Mouse (Mus musculus) heart, postnatal 25 days (tissue): ENCODE measurements around the gene Bst2. TPM values are rescaled to one million over a fixed set of nuclear protein-coding genes. Genes with fewer than 3 reads are reported as not detected.
A peak's percentile ranks its signal among the peaks of the same experiment; 100 is the strongest.

Experiments
- DNase-seq: peaks from one replicate; pipeline ENCODE4 v3.0.0; 2022; ENCODE audit warnings: low spot score
- intact Hi-C: fragments of 180-260 bp; cut with DNase I; formaldehyde crosslinking; loops from one replicate; pipeline ENCODE4 v1.15.1; 2025
- total RNA-seq, 2 experiments: library from RNA; stranded (reverse); gene quantifications; 2 replicates each; pipeline ENCODE4 v1.2.3; 2021

The Bst2 gene
- total RNA-seq, 2 experiments from 2014 or later: 17.4 to 22.8 TPM

DNA sequence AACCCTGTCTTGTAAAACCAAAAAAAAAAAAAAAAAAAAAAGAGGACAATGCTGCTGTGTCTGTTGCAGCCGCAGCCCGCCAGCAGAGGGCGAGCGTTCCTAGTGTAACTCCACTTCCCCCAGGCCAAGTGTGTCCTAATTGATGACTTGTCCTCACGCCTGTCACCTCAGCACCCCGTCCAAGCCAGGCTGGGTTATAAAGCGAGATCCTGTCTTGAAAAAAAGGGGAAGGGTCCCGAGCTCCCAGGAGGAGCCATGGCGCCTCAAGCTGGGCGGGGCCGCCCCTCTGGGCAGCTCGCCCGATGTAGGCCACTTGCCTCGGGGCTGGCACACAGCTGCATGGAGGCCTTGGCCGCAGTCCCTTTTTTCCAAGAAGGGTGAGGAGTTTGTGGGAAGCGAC is 42.2 kb downstream of the Bst2 start:
- peak; percentile 72 for DNase-seq
- intact Hi-C loops: no loop called here

DNA sequence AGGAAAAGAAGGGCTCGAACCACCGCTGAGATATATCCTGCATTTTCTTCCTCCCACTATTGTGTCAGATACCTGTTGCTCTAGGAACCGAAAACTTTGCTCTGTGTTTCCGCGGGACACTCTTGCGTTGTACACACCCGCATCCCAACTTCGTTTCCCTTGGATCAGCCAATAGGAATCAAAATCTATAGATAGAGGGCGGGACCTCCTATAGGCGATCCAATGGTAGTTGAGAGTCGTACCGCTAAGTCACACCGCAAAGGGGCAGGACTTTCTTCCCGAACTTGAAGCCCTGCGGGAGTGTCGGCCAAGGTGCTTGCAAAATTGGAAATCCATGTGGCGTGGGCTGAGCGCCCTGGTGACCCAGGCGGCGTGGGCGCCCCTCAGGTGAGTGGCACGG is 48.8 kb downstream of the Bst2 start:
- peak; percentile 77 for DNase-seq
- intact Hi-C loops: no loop called here

DNA sequence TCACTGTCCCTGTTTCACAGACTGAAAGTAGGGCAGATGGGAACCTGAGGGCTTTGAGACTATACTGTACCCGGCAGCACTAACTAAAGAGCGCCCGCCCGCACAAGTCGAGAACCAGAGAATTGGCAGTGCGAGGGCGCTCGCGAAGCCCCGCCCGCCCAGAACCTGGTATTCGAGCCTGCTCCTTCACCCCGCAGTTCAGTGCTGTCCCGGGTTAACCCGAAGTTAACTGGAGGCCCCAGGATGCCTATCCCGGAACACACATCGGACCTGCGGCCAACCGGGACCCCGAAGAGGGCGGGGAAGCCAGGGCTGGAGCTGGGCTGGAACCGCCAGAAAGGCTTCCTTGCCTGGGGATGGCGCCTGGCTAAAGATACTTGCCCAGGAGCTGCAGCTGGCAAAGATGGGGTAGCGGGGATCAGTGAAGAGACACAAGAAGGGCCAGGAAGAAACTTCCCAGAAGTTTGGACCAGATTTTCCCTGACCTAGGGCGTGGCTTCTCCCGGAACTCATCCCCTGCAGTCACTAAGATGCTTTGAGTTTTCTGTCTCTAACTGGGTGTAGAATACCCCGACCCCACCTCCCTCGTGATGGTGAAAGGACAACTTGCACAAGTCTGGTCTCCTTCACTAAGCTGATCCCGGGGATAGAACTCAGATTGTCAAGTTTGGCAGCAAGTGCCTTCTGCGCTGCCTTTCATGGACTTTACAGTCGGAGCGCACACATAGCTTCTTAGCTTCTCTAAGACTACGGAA is 49.4 kb downstream of the Bst2 start, which contains the start of gene Gtpbp3:
Gene Gtpbp3 (plus strand): TSS at position 413 of the 755 bp plus-strand sequence.
- intact Hi-C loops: no loop called here
- DNase-seq: peak; percentile 77

DNA sequence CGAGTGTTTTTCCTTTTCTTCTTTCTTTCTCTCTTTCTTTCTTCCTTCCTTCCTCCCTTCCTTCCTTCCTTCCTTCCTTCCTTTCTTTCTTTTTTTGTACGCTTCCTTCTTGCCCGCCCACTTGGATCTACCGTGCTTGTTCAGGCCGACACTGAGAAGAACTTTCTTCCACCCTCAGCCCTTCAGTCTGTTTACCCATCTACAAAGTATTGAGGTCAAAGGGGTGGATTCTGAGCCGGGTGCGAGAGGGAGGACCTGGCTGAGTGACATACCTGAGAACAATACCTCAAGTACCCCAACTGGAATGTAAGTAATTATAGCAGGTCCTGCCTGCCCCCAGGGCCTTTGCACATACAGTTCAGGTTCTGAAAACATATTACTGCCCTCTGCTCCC is 51.1 kb downstream of the Bst2 start:
- DNase-seq: no peak
- intact Hi-C loops: no loop called here

DNA sequence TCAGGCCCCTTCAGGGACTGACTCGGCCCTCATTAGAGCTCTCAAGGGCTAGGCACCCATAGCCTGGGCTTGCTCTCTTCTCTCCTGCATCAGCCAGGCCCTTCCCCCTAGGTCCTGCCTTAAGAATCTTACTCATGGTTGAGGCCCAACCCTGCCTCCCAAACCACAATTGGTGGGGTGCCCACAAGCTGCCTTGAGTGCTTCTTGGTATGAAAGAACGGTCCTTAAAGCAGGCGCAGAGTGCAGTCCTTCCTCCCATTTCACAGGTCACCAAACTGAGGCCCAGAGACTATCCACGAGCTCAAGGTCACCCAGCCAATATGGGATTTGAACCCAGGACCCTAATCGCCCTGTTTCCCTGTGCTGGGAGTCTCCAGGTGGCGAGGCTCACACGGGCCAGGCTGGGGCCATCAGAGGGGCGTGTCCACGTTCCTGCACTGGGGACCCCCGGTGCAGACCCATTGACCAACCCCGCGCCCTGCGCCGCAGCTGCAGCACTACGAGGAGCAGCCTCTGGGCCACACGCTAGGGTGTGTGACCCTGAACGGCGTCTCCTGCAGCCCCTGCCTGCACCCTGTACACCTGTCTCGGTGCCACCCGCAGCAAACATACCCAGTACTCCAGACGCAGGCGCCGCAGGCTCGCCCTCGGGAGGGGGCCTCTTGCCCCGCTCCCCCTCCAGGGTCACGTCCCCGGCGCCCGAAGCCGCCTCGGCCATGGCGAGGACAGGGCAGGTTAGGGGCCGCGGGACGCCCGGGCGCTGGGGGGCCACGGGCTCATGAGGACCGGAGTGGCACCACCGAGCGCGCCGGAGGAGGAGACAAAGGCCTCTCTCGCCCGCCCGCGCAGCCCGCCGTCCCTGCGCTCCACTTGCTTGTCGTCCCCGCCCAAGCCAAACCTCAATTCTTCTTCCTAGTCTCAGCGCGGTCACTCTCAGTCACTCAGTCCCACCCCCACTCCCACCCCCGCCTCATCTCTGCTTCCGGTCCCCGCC is 51.8 kb downstream of the Bst2 start, which contains the start of gene Ano8:
Gene Ano8 (minus strand): TSS at position 822 of the 994 bp plus-strand sequence.
- intact Hi-C loops: no loop called here
- peak; percentile 65 for DNase-seq

DNA sequence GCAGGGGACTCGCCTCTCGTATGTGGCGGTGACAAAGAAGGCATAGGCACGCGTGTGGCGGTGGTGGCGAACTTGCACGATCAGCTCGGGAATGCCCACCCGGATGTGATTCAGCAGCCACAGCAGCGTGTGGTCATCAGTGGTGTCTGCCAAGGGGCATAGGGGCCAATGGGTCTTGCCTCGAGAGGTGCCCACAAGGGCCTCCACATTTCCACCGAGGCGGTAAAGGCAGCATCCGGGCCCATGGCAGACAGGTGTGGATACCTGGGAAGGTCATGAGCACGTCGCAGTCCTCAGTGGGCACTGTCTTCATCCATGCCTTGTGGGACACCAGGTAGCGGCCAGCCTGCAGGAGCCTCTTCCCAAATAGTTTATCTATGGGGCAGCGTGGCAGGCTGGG is 52.5 kb downstream of the Bst2 start:
- intact Hi-C loops: no loop called here
- DNase-seq: no peak

Other genes with a start within 250 kb of the Bst2 start
- 100 to 1,000 TPM; 116 to 128 TPM for gene Use1, start 170.6 kb downstream of the Bst2 start, total RNA-seq
- gene Ocel1, start 166.2 kb downstream of the Bst2 start, total RNA-seq: 10 to 100 TPM; 13.2 to 14.3 TPM
- 10 to 100 TPM; 56.3 to 56.6 TPM for gene Nr2f6, start 155.5 kb downstream of the Bst2 start, total RNA-seq
- gene Ushbp1, start 141.7 kb downstream of the Bst2 start, total RNA-seq: 10 to 100 TPM; 24.5 to 32.5 TPM
- gene Babam1, start 140.6 kb downstream of the Bst2 start, total RNA-seq: 10 to 100 TPM; 67.0 to 69.5 TPM
- under 1 TPM; 0.18 to 0.36 TPM for gene Ankle1, start 131.4 kb downstream of the Bst2 start, total RNA-seq
- 10 to 100 TPM; 32.4 to 32.6 TPM for gene Abhd8, start 73.8 kb downstream of the Bst2 start, total RNA-seq
- gene Mrpl34, start 72.5 kb downstream of the Bst2 start, total RNA-seq: 100 to 1,000 TPM; 136 to 142 TPM
- gene Dda1, start 68.3 kb downstream of the Bst2 start, total RNA-seq: 10 to 100 TPM; 29.1 to 29.9 TPM
- 10 to 100 TPM; 17.0 to 18.2 TPM for gene Ano8, start 51.5 kb downstream of the Bst2 start, total RNA-seq
- gene Gtpbp3, start 49.4 kb downstream of the Bst2 start, total RNA-seq: 10 to 100 TPM; 18.5 to 19.4 TPM
- 10 to 100 TPM; 26.6 to 35.3 TPM for gene Plvap, start 25.7 kb downstream of the Bst2 start, total RNA-seq
- gene Ccdc194, start 11.7 kb downstream of the Bst2 start, total RNA-seq: under 1 TPM in 1 of 2 experiments, not detected in 1; 0.14 TPM
- 10 to 100 TPM; 27.0 to 31.1 TPM for gene Mvb12a, start 5.5 kb upstream of the Bst2 start, total RNA-seq
- under 1 TPM; 0.31 to 0.36 TPM for gene Tmem221, start 21.4 kb upstream of the Bst2 start, total RNA-seq
- gene Nxnl1, start 29.1 kb upstream of the Bst2 start, total RNA-seq: under 1 TPM; 0.14 to 0.31 TPM
- gene Slc27a1, start 31.4 kb upstream of the Bst2 start, total RNA-seq: 100 to 1,000 TPM; 140 to 143 TPM
- 10 to 100 TPM; 68.1 to 75.9 TPM for gene Pgls, start 54.7 kb upstream of the Bst2 start, total RNA-seq
- gene Fam129c, start 60.2 kb upstream of the Bst2 start, total RNA-seq: 1 to 10 TPM in 1 of 2 experiments, under 1 TPM in 1; 0.81 to 1.5 TPM
- 10 to 100 TPM; 41.3 to 43.1 TPM for gene Colgalt1, start 73.5 kb upstream of the Bst2 start, total RNA-seq
- under 1 TPM; 0.73 to 0.83 TPM for gene Unc13a, start 134.3 kb upstream of the Bst2 start, total RNA-seq
- 1 to 10 TPM; 7.8 to 8.5 TPM for gene Jak3, start 138.8 kb upstream of the Bst2 start, total RNA-seq
- gene Insl3, start 151.8 kb upstream of the Bst2 start, total RNA-seq: 1 to 10 TPM; 4.0 to 4.8 TPM
- 1 to 10 TPM; 5.5 to 8.0 TPM for gene B3gnt3, start 164.3 kb upstream of the Bst2 start, total RNA-seq
- under 1 TPM; 0.59 to 0.83 TPM for gene Fcho1, start 188.3 kb upstream of the Bst2 start, total RNA-seq